Mouse (Mus musculus): ENCODE data around the gene Rpp38.

Gene Rpp38

GRCm38 (mm10) chr2:3332484-3333242 is at the start of gene Rpp38:
TSS of gene Rpp38 (minus strand) at chr2:3332643.
- no peak for DNase-seq (ENCODE audit: extremely low read depth, low read depth, low spot score)

DNA sequence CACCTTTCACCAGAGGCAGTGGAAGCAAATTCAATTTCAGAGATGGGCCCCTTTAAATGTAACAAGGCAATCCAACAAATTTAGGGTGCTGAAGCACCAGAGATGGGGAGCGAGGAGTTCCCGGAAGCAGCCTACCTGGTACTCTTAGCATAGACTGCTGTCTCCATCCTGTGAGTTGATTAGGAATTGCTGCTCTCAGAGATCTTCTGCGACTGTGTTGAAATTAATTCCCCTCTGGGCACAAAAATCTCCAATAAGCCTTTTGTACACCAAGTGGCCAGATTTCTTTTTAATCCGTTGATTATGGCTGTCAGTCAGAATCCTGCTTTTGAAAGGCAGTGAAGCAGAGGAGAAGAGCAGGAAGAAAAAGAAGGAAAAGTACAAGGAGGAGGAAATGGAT is 32.7 kb upstream of the Rpp38 start:
- DNase-seq (ENCODE audit: extremely low read depth, low read depth, low spot score): no peak

- no peak for DNase-seq (ENCODE audit: extremely low read depth, low read depth, low spot score)
Measured at GRCm38 (mm10) chr2:3361067-3361466, 28.6 kb upstream of the Rpp38 start.

GRCm38 (mm10) chr2:3357887-3358286 is 25.4 kb upstream of the Rpp38 start:
- peak; percentile 85 for DNase-seq (ENCODE audit: extremely low read depth, low read depth, low spot score)

DNA sequence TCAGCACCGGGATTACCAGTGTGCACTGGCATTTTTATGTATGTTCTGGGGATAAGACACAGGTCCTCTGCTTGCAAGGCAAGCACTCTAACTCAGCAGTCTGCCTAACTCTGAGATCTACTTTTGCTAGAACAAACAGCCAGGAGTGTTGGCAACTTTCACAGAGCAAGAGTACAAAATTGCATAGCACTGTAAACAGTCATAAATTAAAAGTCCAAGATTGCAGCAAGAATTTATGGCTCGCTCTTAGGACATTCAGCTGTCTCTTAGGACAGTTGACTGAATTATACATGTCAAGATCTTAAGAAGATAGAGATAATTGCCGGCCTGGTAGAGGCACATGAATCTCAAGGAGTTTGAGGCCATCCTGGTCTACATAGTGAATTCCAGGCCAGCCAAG is 23.9 kb upstream of the Rpp38 start:
- DNase-seq (ENCODE audit: extremely low read depth, low read depth, low spot score): peak; percentile 98

DNA sequence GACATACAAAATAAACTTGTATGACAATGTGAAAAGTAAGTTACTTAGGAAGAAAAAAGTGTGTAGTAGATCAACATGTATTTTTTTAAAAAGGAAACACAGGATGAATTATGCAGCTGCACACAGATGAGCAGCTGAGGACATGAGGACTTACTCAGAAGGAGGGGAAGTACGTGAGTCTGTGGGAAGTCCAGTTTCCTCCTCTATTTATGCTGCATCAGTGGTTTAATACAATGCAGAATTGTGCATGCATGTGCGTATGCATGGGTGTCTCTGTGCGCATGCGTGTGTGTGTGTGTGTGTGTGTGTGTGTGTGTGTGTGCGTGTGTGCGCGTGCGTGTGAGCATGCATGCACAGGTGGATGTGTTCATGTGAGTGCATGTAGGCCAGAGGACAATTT is 23.4 kb upstream of the Rpp38 start:
- no peak for DNase-seq (ENCODE audit: extremely low read depth, low read depth, low spot score)

- peak; percentile 85 for DNase-seq (ENCODE audit: extremely low read depth, low read depth, low spot score)
Measured at GRCm38 (mm10) chr2:3353160-3353559, 20.7 kb upstream of the Rpp38 start.

DNA sequence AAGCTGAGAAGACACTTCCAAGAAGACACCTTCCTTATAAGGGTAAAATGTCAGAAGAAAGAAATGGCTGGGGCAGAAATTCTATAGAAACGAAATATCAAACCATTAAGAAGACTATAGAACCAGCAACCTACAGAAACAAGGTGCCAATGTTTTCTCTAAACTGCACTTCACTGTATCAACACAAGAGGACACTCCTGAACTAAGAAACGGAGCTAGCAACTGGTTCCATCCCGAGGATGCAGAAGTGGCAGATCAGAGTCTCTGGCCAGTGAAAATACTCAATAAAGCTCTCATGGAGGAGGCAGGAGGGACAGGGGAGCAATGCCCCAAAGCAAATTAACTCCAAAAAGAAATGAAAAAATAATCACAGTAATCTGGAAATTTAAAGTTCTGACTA is 16.5 kb upstream of the Rpp38 start:
- DNase-seq (ENCODE audit: extremely low read depth, low read depth, low spot score): no peak

DNA sequence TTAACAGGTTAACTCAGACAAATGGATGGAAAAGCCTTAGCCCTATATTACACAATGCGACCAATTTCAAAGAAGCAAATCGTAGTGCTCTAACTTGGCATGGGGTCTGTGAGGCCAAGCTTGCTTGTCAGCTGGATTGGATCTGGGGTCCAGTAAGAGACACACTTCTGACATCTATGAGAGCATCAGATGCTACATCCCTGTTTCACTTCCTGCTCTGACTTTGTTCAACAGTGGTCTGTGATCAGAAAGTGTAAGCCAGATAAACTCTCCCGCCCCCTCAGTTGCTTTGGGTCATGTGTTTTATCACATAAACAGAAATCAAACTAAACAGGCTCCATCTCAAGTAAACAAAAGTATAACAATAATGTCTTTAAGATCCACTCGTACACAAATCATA is 16.0 kb upstream of the Rpp38 start:
- no peak for DNase-seq (ENCODE audit: extremely low read depth, low read depth, low spot score)

DNA sequence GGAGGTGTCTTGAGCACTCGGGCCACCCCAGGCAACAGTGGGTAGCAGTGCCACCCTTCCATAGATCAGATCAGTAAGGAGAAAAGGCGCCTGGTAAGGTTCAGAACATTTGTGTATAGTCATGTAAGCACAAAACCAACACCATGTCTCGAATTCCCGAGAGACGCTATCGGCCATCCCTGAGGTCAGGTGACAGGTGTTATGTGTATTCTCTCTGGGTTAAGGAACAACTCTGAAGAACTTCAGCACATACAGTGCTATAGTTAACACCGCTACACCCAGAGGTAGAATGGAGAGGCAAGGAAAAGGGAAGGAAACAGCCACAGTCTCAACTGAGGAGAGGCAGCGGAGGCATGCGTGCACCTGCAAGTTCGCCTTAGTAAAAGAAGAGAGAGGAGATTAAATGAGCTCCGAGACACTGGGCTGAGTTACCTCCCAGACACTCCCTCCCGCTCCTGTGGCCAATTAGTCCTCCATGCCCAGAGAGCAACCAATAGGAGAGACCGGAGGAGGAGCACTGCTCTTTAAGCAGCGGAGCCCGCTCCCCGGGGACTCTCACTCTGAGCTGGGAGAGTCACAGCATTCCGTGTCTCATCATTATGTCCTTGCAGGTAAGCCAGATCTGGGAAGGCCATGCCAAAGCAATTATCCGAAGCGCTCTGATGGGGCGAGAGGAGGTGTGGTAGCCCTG is 3.3 kb upstream of the Rpp38 start, which contains the start of gene Acbd7:
Gene Acbd7 (plus strand): TSS at position 558 of the 691 bp plus-strand sequence.
- DNase-seq (ENCODE audit: extremely low read depth, low read depth, low spot score): no peak

GRCm38 (mm10) chr2:3333761-3334160 is 1.3 kb upstream of the Rpp38 start:
- no peak for DNase-seq (ENCODE audit: extremely low read depth, low read depth, low spot score)

GRCm38 (mm10) chr2:3332056-3332455 is 387 bp downstream of the Rpp38 start:
- no peak for DNase-seq (ENCODE audit: extremely low read depth, low read depth, low spot score)

DNA sequence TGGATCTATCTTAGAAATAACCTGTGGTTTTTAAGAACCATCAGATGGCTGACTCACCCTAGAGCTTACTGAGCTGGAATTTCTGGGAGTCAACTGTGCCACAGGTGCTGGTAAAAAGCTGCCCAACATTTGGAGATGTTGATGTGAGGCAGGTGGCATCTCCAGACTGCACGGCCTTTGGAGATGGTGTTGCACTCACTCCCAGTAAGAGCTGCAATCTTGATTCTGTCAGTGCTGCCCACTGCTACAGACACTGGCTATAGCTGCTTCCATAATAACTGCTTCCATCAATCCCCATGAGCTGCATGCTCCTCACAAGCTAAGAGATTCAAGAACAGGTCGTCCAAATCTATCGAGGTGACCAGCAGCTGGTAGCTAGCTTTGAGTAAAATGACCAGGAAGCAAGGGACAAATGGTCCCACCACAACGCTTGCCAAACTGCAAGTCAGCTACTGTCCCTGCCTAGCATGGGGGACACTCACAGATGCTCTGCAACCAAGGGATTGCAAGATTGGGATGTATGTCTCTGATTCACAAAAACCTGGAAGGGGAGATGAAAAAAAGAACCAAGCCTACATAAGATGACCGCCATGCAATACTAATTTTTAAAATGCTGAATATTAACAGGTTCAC is 1.3 kb downstream of the Rpp38 start:
- no peak for DNase-seq (ENCODE audit: extremely low read depth, low read depth, low spot score)

DNA sequence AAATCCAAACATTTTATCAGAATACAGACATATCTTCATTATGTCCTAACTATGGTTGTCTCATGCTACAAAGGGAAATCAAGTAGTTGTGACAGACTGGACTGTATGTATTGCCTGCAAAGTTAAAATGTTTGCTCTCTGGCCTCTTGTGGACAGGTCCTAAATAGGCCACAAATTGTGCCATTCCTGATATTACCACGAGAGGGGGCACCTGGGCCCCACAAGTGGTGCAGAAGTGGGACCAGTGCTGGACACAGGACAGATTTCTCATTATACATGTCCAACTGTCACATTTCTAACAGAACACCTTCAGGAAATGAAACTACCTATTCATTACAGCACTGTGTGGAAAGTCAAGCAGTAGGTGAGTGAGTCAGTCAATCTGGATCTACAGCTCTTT is 5.1 kb downstream of the Rpp38 start:
- DNase-seq (ENCODE audit: extremely low read depth, low read depth, low spot score): no peak

DNA sequence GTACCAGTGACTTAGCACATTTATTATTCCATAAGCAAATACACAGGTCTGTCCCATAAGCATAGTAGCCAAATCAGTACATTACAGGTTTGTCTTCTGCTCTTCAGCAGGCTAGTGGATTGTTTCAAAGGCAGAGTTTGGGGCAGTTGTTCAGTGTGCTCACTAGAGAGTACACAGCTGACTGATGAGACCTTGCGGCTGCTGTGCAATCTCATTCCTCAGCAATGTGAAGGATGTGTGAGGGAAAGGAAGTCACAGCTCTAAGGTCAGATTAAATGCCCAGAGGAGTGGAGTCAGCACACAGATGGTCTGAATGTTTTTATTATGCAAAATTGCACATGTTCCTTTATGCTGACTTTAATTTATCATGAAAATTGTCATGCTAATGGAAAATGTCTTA is 5.9 kb downstream of the Rpp38 start:
- DNase-seq (ENCODE audit: extremely low read depth, low read depth, low spot score): no peak

GRCm38 (mm10) chr2:3324381-3325130 is 7.9 kb downstream of the Rpp38 start:
- no peak for DNase-seq (ENCODE audit: extremely low read depth, low read depth, low spot score)

- DNase-seq (ENCODE audit: extremely low read depth, low read depth, low spot score): no peak
Measured at GRCm38 (mm10) chr2:3323132-3323531, 9.3 kb downstream of the Rpp38 start.

DNA sequence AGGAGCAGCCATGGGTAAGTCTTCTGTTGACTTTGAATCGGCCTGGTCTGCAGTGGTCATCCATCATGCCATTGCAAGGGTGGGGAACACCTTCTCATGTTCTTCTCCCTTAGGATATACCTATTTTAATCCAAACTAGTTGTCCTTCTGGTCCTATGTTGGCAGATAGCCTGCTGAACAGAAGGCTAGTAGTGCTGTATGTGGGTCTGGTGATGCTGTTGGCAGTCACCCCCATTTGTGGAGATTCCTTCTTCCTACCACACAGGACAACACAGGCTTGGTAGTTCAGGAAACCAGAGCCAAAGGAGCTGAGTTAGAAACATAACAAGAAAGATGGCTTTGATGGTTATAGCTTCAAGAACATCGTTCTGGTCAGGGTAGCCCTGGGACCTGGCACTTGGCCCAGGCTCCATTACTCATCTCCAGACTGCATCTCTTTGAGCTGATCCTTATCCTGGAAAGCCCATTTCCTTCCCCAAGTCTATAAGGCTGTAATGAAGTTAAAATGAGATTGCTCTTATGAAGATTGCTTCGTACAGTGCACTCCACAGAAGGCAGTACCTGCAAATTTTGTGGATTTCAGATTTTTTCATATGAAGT is 26.9 kb downstream of the Rpp38 start:
- no peak for DNase-seq (ENCODE audit: extremely low read depth, low read depth, low spot score)

GRCm38 (mm10) chr2:3295826-3296225 is 36.6 kb downstream of the Rpp38 start:
- no peak for DNase-seq (ENCODE audit: extremely low read depth, low read depth, low spot score)

GRCm38 (mm10) chr2:3292170-3292569 is 40.3 kb downstream of the Rpp38 start:
- no peak for DNase-seq (ENCODE audit: extremely low read depth, low read depth, low spot score)

DNA sequence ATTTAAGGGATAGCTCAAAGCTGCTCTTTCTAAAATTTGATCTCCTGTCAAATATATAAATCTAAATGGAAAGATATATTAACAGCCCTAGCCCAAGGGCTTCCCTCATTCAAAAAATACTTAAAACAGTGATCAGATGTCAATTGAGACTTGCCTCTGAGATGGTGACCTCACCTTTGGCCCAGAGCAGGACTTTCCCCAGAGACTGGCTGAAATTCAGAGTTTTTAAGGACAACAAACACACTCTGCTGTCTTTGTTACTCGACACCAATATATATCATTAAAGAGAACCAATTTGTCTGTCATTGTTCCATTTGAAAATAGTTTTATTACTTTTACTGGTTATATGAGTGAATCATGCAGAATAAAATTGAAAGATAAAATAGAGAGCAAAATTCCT is 42.9 kb downstream of the Rpp38 start:
- no peak for DNase-seq (ENCODE audit: extremely low read depth, low read depth, low spot score)
